Mouse (Mus musculus) bone marrow macrophage, adult 2 months (primary cell): ENCODE data around the gene Rap1b.

Experiments
- CTCF ChIP-seq: IDR thresholded peaks from 2 replicates; pipeline ENCODE4 v1.5.1; 2012; ENCODE audit warnings: low read depth, mild to moderate bottlenecking, low read length, moderate library complexity
- POLR2A ChIP-seq: IDR thresholded peaks from 2 replicates; pipeline ENCODE4 v1.6.1; 2012; ENCODE audit warnings: mild to moderate bottlenecking, low read depth, low read length, borderline replicate concordance

GRCm38 (mm10) chr10:117860361-117860760 lies 14.5 kb upstream of the Rap1b start:
- TF ChIP-seq POLR2A (no peak), CTCF (no peak)
